Mouse (Mus musculus) urinary bladder, adult 18-20 months (tissue): ENCODE data around the gene Ptprk.

Source experiments
- DNase-seq, 2 experiments: peaks; one replicate each; pipeline ENCODE4 v3.0.0; 2022; ENCODE audit warnings: low spot score in 2 of 2, mixed read lengths in 2 of 2

Ptprk gene

DNA sequence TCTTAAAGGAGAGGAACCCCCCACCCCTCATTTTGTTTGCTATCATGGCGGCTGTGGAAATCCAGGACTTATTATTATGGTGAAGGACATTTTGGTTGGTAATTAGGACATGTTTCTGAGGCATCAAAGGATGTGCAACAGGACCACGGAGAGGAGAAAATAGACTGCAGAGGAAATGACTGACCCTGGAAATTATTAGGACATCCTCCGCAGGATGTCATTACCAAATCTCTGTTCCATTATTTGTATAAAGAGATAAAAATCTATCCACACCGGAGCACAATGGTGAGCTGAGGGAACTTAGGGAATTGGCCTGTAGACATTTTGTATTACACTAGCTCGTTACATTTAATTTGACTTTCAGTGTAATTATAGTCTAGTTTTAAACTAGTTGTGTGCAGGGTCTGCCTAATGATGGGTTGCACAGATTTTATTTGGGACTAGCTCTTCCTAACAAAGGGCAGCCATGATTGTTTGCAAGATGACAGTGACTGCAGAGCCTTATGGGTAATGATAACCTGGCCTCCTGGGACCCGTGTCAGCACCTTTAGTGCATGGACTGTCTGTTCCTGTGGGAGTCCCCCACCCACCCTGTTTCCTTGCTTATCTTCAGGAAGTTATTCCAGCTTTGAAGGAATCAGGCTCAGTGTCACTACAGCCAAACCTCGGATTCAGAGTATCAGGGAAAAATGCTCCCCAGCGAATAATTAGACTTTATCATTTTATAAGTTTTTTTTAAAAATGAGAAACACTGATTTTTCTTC, 38.4 kb downstream of the Ptprk start:
- DNase-seq, result no peak

DNA sequence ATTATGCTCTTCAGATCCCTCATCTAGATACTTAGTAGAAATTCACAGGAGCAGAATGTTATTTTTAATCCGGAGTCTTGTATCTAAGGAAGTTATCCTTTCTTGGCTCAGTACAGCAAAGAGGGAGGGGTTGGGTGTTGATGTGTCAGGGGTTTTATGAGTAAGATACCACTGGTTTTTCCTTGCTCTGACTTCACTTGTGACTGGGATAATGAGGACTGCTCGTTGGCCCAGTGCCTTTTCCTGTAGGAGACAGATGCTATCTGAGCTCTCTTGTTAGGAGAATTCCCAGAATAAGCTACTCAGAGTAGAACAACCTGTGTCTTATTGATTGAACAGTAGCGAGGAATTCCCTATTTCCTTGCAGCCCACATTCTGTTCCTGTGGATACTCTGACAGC, 39.3 kb downstream of the Ptprk start:
- DNase-seq, result peak in 1 of 2 experiments; percentile 10

DNA sequence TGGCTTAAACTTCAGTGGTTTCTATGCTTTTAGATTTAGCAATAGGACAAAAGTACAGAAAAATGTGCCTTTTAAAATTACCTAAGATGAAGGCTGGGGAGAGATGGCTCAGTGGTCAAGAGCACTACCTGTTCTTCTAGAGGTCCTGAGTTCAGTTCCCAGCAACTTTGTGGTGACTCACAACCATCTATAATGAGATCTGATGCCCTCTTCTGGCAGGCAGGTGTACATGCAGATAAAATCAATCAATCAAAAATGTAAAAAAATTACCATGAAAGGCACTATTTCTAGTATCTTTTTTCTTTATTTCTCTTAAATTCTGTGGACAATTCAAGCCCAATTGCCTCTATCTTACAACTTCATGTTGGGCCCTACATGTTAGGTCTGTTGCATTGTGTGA, 42.4 kb downstream of the Ptprk start:
- DNase-seq, result no peak

DNA sequence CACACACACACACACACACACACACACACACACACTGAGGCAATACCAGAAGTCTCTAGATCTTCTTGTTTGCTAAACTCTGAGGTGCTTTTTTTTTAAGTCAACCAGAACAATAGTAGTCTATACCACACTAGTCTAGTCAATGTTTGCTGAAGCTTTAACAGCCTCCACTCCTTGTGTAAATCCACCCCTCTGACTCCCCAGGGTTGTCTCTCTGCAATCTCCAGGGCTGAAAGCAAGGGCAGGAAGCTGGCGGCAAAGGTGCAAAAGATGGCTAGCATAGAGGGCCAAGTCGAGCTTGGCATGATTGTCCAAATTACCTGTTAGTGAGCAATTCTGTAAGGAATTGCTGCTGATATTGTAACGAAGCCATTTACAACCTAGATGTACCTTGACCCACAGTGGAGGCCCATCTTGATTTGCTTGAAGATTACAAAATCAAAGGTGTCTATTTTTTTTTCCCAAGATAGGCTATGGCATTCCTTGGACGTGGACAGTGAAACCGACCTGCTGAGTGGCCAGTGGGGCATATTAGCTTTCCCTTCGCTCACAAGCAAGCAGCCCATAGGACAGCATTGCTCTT, 44.3 kb downstream of the Ptprk start:
- DNase-seq, result no peak

GRCm38 (mm10) chr10:28123881-28124280, 49.3 kb downstream of the Ptprk start:
- DNase-seq, result no peak

DNA sequence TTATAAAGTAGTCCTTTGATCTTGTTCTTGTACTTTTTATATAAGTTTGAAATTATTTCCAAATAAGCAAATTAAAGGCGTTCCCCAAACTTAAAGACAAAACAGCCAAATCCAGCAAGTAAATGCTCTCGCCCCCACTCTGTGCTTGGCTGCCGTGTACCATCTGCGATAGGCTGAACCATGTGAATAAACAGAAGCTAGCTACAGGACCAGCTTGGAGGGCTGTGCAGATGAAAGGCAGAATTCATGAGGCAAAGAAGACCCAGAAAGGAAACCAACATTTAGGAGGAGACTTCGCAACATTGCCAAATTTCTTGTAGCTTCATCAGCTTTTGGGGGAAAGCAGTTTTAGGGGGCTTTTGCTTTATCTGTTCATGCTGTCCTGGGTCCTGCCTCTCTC, 53.4 kb downstream of the Ptprk start:
- DNase-seq, result no peak

DNA sequence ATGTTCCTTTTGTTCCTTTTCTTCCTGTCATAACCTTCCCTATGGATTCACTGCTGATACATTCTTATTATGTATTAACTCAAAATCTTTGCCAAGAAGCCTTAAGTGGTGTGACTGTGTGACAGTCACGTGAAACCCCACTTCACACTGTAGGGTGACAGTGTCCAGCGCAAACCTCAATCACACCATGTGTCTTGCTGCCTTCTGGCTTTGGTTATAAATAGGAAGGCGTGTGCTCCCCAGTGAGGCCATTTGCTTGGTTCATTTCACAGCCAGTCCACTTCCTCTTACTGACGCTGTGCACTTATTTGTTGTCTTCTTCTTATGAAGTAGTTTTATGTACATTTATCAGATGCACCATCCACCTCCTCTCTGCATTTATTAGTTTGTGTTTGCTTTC, 53.8 kb downstream of the Ptprk start:
- DNase-seq, result no peak

- no peak for DNase-seq
Observed at GRCm38 (mm10) chr10:28130422-28130821, 55.8 kb downstream of the Ptprk start.

- no peak for DNase-seq
Observed at GRCm38 (mm10) chr10:28133770-28134169, 59.1 kb downstream of the Ptprk start.

DNA sequence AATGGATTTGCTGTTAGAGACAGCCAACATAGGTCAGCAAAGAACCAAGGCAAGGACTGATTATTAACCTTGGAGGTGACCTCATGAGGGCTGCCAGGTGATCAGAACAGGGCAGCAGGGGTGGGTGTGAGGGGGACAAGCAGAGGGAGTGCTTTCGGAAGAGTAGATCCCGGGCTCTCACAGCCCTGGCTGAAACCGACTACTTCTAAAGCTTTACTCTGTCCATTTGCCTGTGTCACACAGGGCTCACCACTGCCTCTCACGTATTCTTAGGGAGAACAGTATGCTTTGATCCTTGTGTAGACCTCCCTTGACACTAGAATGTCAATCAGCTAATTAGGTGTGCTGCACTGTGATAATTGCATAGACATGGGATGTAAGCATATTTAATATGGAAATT, 63.8 kb downstream of the Ptprk start:
- DNase-seq, result no peak

DNA sequence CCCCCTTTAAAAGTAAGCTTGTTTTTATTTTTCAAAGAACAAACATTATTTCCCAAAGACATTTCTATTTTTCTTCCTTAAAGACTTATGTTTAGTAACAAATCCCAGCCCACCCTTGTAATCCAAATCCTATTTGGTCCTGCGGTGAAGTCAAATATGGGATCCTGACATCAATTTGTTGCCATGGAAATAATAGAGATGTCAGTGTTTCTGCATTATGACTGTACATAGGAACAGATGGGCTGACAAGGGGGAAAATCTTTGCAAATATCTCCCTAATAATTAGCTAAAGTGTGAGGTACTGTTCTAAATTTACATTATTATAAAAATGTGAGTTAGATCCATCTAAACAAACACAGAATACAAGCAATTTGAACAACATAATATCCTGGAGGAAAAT, 69.8 kb downstream of the Ptprk start:
- DNase-seq, result no peak

DNA sequence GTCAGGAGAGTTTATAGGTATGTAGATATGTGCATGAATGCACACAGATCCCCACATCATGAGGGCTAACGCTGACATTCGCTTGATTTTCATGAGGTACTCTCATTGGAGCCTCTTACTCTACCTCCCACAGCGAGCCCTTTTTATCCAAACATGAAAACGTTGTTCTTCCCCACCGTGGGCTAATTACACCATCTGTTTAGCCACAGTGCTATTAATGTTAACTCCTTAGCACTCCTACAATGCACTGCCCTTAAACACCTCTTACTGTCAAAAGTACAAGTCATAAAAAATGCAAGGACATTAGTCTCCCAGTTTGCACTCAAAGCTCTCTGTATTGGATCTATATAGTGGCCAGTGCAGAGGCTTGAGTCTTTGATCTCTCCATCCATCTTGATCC, 70.7 kb downstream of the Ptprk start:
- DNase-seq, result no peak

DNA sequence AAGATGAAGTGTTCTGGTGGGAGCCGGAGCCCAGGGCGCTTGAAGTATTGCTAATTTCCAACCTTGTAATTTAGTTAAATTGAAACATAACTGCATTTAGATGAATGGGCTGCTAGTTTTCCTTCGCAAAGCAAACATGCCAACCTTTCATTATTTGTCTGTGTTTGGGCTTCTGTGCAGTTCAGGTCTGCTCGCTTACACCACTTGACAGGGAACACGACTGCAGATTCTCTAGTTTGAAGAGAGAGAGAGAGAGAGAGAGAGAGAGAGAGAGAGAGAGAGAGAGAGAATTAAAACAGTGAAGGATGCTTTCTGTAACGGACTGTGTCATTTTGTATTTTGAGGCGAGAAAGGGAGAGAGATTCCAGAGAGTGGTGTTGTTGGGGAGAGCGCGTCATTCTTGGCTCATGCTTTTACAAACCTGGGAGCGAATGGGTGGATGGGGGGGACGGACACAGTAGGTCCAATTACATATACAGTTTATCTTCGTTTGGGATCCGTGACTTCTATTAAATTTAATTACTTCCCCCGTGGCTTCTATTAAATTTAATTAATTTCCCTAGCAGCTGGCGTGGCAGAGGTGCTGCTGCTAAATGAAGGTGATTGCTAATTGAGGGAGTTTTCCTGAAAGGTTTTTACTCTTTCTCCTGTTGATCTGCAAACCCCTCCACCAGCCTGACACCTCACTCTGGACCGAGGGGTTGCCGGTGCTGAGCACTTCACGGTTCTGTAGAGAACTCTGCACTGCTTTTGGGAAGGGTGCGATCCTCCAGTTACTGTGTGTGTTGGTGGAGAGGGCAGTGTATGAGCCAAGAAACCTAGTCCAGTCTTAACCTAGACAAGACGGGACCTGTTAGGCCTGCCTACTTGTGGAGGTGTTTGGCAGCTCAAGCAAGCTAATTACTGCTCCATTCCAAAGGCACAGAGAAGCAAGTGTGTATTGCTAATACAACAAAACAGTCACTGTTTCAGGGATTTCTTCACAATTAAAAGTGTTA, 81.4 kb downstream of the Ptprk start:
- DNase-seq, result peak; percentile 3 to 5

DNA sequence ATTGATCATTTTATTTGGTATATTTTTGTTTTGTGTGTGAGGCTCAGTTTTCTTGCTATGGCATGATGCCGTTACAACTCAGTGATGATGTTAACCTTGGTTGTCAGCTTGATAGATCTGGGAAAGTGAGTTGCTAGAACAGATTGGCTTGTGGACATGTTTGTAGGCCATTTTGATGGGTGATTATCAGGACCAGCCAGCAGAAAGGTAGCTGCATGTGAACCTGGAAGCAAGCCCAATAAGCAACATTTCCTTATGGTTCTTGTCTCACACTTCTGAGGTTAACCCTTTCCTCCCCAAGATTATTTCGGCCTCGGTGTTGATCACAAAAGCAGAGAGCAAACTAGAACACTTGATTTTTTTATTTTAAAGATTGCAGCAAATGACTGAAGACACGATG, 85.1 kb downstream of the Ptprk start:
- no peak for DNase-seq

GRCm38 (mm10) chr10:28161306-28161705, 86.7 kb downstream of the Ptprk start:
- DNase-seq, result no peak

GRCm38 (mm10) chr10:28164250-28164649, 89.6 kb downstream of the Ptprk start:
- no peak for DNase-seq

DNA sequence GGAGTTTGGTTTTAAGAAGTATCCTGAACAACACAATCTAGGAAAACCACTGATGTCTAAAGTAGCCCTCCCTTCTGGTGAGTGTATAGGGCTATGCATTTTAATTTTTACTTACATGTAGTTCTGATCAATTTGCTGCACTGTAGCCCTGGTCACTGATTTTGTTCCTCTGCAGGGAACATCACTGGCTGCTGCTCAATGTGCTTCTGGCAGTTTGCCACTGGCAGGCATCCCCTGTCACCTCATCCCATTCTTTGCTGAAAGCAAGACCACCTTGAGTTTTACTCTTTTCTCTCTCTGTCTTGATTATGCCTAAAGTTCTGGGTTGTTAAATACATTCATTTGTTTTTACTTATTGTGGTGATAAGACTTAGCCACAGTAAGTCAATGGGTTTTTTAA, 90.1 kb downstream of the Ptprk start:
- no peak for DNase-seq

DNA sequence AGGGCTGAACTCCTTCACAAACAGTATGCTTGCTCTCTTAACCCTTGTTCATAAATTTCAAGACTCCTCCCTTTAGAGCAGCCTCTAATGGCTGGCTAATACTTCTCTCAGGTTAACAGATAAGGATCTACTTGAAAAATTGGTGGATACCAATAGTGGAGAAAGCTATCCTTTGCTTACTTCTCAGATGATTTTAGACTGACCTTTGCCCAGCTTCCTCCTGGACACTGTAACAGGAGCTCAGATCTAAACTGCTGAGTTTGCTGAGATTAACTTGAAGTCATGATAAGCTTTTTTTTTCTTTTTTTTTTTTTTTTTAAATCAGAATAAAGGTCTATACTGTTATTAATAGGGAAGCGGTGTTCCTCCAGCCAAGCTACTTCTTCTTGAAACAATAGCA, 92.0 kb downstream of the Ptprk start:
- DNase-seq, result no peak

DNA sequence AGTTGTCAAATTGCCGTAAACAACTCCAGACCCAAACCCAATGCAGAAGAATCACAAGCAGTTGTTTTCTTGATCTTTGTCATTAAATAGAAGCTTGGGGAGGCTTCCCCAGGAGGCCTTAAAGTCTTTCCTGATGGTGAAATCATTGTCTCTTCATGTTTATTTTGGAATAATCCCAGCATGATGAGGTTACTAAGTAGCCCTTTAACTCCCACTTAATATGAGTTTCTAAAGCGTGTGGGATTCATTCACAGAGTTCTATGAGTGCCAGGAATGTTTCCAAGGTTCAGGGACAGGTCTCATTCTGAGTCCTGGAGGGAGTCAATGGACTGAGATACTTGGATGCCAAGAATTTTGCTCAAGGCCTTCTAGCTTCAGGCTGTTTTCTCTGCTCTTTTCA, 92.5 kb downstream of the Ptprk start:
- DNase-seq, result no peak

DNA sequence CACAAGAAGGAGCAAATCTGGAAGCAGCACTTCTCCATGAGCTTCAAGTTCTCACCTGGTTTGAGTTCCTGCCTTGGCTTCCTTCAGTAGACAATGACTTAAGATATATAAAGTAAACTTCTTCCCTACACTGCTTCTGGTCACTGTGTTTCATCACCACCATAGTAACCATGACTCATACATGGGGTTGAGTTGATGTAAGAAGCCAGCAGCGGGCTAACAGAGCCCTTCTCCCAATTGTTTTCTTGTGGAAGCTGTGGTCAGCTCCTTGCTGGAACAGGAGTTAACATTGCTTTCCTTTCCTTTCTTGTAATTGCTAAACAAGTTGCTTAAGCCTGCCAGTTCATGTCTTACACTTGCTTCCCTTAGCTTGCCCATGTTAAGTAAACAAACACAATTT, 96.6 kb downstream of the Ptprk start:
- DNase-seq, result no peak

- no peak for DNase-seq
Observed at GRCm38 (mm10) chr10:28178876-28179275, 104.3 kb downstream of the Ptprk start.

GRCm38 (mm10) chr10:28182081-28182480, 107.5 kb downstream of the Ptprk start:
- no peak for DNase-seq

- no peak for DNase-seq
Observed at GRCm38 (mm10) chr10:28184675-28185074, 110.1 kb downstream of the Ptprk start.
